Mouse (Mus musculus) lung, postnatal 0 days (tissue): ENCODE data around the gene Tmem214. TPM values are rescaled to one million over a fixed set of nuclear protein-coding genes. Genes with fewer than 3 reads are reported as not detected.

Experiments
- ATAC-seq: fragments of 200-750 bp; cut with Nextera tagmentation; 2 replicates; pipeline ENCODE4 v1.8.0; 2017; ENCODE audit warnings: moderate library complexity
- DNase-seq: peaks from one replicate; pipeline ENCODE4 v3.0.0-alpha.2; 2016; ENCODE audit warnings: low spot score
- H3K27ac ChIP-seq: fragments of 300-500 bp; sonication (generic); 2 replicates; pipeline ENCODE4 v1.5.1; 2014; ENCODE audit warnings: antibody characterized with exemption, mild to moderate bottlenecking, low read length, mixed read lengths
- H3K27me3 ChIP-seq: fragments of 300-500 bp; sonication (generic); replicated peaks from 2 replicates; pipeline ENCODE4 v1.6.1; 2014; ENCODE audit warnings: low read length, mixed read lengths; ENCODE audit not compliant: insufficient read depth
- H3K36me3 ChIP-seq: fragments of 300-500 bp; sonication (generic); 2 replicates; pipeline ENCODE4 v1.6.1; 2014; ENCODE audit warnings: low read length, mixed read lengths; ENCODE audit not compliant: insufficient read depth
- H3K4me1 ChIP-seq: fragments of 300-500 bp; sonication (generic); 2 replicates; pipeline ENCODE4 v1.6.1; 2014; ENCODE audit warnings: antibody characterized with exemption, low read depth, low read length, mixed read lengths; ENCODE audit not compliant: insufficient read depth
- H3K4me2 ChIP-seq: fragments of 300-500 bp; sonication (generic); replicated peaks from 2 replicates; pipeline ENCODE4 v1.6.1; 2014; ENCODE audit warnings: low read depth, mild to moderate bottlenecking, low read length, moderate library complexity, mixed read lengths
- H3K4me3 ChIP-seq: fragments of 300-500 bp; sonication (generic); 2 replicates; pipeline ENCODE4 v1.5.1; 2014; ENCODE audit warnings: low read depth, low read length
- H3K9ac ChIP-seq: fragments of 300-500 bp; sonication (generic); replicated peaks from 2 replicates; pipeline ENCODE4 v1.6.1; 2014; ENCODE audit warnings: low read depth, mild to moderate bottlenecking
- H3K9me3 ChIP-seq: fragments of 300-500 bp; sonication (generic); 2 replicates; pipeline ENCODE4 v1.6.1; 2016; ENCODE audit warnings: low read length, mixed read lengths
- CTCF ChIP-seq: IDR thresholded peaks from 2 replicates; pipeline ENCODE4 v1.5.1; 2016; ENCODE audit warnings: antibody characterized with exemption, mild to moderate bottlenecking
- EP300 ChIP-seq: IDR thresholded peaks from 2 replicates; pipeline ENCODE4 v1.6.1; 2016; ENCODE audit warnings: antibody characterized with exemption, mild to moderate bottlenecking, control low read depth
- WGBS: fragments of 180-500 bp; shearing (Covaris S2); extraction: QIAGEN DNeasy Blood & Tissue Kit; methylation state at CpG from one replicate; pipeline ENCODE4 v1.1.7; 2014; 5-methylcytosine and 5-hydroxymethylcytosine counted together
- polyA plus RNA-seq: library from polyadenylated mRNA; unstranded; fragments of >200 nt; fragmentation: Nextera tagmentation; extraction: Ambion mirVana; gene quantifications from 2 replicates; pipeline ENCODE4 v1.2.1, GENCODE M21; 2015

Tmem214 gene
- polyA plus RNA-seq = 58.2 and 63.8 TPM in 2 replicates

DNA sequence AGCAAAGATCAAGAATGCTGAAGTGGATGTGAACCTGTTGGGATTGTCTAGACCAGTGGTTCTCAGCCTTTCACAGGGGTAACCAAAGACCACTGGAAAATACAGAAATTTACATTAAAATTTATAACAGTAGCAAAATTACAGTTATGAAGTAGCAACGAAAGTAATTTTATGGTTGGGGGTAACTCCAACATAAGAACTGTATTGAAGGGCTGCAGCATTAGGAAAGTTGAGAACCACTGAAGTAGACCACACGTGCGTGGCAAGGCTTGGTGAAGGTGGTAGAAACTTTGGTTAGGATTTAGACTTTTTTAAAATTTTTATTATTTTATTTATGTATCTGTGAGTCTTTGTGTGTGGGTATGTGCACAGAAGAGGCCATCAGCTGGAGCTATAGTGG is at the start of gene Tmem214:
Gene Tmem214 (plus strand): TSS at position 301 of the 400 bp plus-strand sequence.
- peaks cover 13% of the 10 kb centered on the region; the same call in 1 of the 2 replicates for H3K36me3 ChIP-seq
- ATAC-seq = no peak
- no peaks in the 10 kb centered on the region for H3K27me3 ChIP-seq
- peak within 1 kb of the TSS; percentile 87; the same call in 1 of the 2 replicates for H3K4me2 ChIP-seq
- no peaks in the 10 kb centered on the region for H3K9me3 ChIP-seq
- TF ChIP-seq CTCF = no peak
- no peak for TF ChIP-seq EP300
- H3K4me1 ChIP-seq = peaks cover 6% of the 10 kb centered on the region
- 95% methylated on average over 3 of the region's 3 CpGs for WGBS
- DNase-seq = no peak
- no peak within 1 kb of the TSS for H3K9ac ChIP-seq
- H3K27ac ChIP-seq = no peak within 1 kb of the TSS
- no peak within 1 kb of the TSS for H3K4me3 ChIP-seq

GRCm38 (mm10) chr5:30818758-30819309 is 49.0 kb upstream of the Tmem214 start:
- ATAC-seq (no peak), DNase-seq (no peak)
- WGBS = 89% methylated on average over 8 of the region's 8 CpGs
- no peak overlapping the region for H3K27ac ChIP-seq
- H3K9ac ChIP-seq = no peak overlapping the region
- no peaks in the 10 kb centered on the region for H3K36me3 ChIP-seq
- no peak for TF ChIP-seq EP300
- TF ChIP-seq CTCF = no peak
- H3K27me3 ChIP-seq = no peaks in the 10 kb centered on the region
- no peak overlapping the region for H3K4me3 ChIP-seq
- H3K4me1 ChIP-seq = peaks cover 3% of the 10 kb centered on the region; the same call in 1 of the 2 replicates
- H3K4me2 ChIP-seq = no peak overlapping the region
- H3K9me3 ChIP-seq = no peaks in the 10 kb centered on the region

DNA sequence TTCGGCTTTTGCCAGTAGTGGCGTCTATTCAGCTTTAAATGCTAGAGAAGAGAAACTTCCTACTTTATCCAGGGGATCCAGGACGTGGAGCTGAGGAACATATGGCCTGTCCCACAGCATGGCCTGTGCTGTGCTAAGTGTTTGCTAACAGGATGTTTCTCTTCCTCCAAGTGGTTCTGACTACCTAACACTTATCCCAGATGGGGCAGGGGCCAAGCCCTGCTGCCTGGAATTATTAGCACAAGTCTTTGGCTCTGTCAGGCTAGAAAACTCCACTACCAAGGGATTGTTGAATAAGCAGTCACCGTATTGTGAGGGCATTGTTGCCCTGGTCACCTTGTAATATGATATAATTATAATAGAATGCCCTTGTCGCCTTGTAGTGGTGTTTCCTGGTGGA is 45.1 kb upstream of the Tmem214 start:
- 57% methylated on average over 5 of the region's 5 CpGs for WGBS
- no peaks in the 10 kb centered on the region for H3K9me3 ChIP-seq
- H3K9ac ChIP-seq = no peak overlapping the region
- no peak overlapping the region for H3K27ac ChIP-seq
- peak; percentile 75 for ATAC-seq
- no peak for TF ChIP-seq EP300
- TF ChIP-seq CTCF = no peak
- no peaks in the 10 kb centered on the region for H3K36me3 ChIP-seq
- no peak overlapping the region for H3K4me3 ChIP-seq
- DNase-seq = peak; percentile 47
- no peaks in the 10 kb centered on the region; the same call in 1 of the 2 replicates for H3K4me1 ChIP-seq
- H3K27me3 ChIP-seq = no peaks in the 10 kb centered on the region
- no peak overlapping the region for H3K4me2 ChIP-seq

DNA sequence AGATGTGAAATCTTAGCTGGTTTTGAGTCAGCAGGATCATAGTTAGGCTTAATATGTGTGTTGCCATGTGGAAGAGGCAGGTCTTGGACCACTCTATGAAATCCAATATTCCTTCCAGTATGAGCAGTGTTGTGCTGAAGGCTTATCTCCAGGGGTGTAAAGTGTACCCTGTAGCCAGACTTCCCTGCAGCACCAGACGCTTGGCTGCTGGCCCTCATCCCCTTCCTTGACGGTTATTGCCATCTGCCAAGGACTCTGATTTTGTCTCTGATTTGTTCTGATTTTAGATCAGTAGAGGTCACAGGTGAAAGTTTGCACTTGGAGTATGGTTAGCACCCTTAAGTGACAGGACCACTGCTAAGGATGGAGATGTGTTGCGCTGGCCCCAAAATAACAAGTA is 44.7 kb upstream of the Tmem214 start:
- H3K4me2 ChIP-seq = no peak overlapping the region
- no peak for TF ChIP-seq EP300
- TF ChIP-seq CTCF = no peak
- no peak for ATAC-seq
- H3K27ac ChIP-seq = no peak overlapping the region
- H3K4me3 ChIP-seq = no peak overlapping the region
- WGBS = 76% methylated on average over 3 of the region's 3 CpGs
- H3K4me1 ChIP-seq = no peaks in the 10 kb centered on the region; the same call in 1 of the 2 replicates
- H3K27me3 ChIP-seq = no peaks in the 10 kb centered on the region
- no peaks in the 10 kb centered on the region for H3K36me3 ChIP-seq
- no peaks in the 10 kb centered on the region for H3K9me3 ChIP-seq
- no peak for DNase-seq
- H3K9ac ChIP-seq = no peak overlapping the region

- DNase-seq (no peak), ATAC-seq (no peak)
- TF ChIP-seq CTCF (no peak), EP300 (no peak)
- WGBS = 91% methylated on average over 11 of the region's 11 CpGs
- no peak overlapping the region for H3K4me2 ChIP-seq
- H3K27ac ChIP-seq = no peak overlapping the region
- H3K4me1 ChIP-seq = no peaks in the 10 kb centered on the region; the same call in 1 of the 2 replicates
- H3K9ac ChIP-seq = no peak overlapping the region
- no peaks in the 10 kb centered on the region for H3K36me3 ChIP-seq
- H3K9me3 ChIP-seq = no peaks in the 10 kb centered on the region
- no peak overlapping the region for H3K4me3 ChIP-seq
- no peaks in the 10 kb centered on the region for H3K27me3 ChIP-seq
These were observed 43.5 kb upstream of the Tmem214 start for GRCm38 (mm10) chr5:30824124-30824988.

- H3K36me3 ChIP-seq = no peaks in the 10 kb centered on the region
- no peak for ATAC-seq
- no peaks in the 10 kb centered on the region for H3K9me3 ChIP-seq
- H3K4me2 ChIP-seq = no peak overlapping the region
- 62% methylated on average over 10 of the region's 10 CpGs for WGBS
- H3K27me3 ChIP-seq = no peaks in the 10 kb centered on the region
- H3K4me3 ChIP-seq = no peak overlapping the region
- no peak overlapping the region for H3K9ac ChIP-seq
- no peaks in the 10 kb centered on the region; the same call in 1 of the 2 replicates for H3K4me1 ChIP-seq
- no peak for DNase-seq
- H3K27ac ChIP-seq = no peak overlapping the region
- no peak for TF ChIP-seq EP300
- TF ChIP-seq CTCF = no peak
These were observed 42.6 kb upstream of the Tmem214 start for GRCm38 (mm10) chr5:30825166-30825565.
